In genomic region chr16:23124398-23124797, GRCm38 (mm10) we compare ENCODE assay signal across 25 mouse cellular contexts. TPM values are rescaled to one million over a fixed set of nuclear protein-coding genes. Genes with fewer than 3 reads are reported as not detected.
"Had no signal": no experiment of that assay in that cellular context is flagged by ENCODE, and none has a peak within 500 bp of the region (broad histone marks: within the 10 kb centered on the region; RNA-seq: fewer than 3 reads in every experiment).

No protein-coding gene starts in this region.

- DNase-seq: gastrocnemius, adult 2 months; gastrocnemius, postnatal 10 days; gastrocnemius, postnatal 25 days; heart, postnatal 10 days; heart, postnatal 4 days; kidney, adult 18-20 months; kidney, adult 8-10 months; kidney, postnatal 10 days; kidney, postnatal 25 days; kidney, postnatal 4 days; liver had no signal

- H3K4me3 ChIP-seq: gastrocnemius, adult 2 months; heart, embryonic 10.5 days; heart, embryonic 12.5 days; hindbrain, embryonic 10.5 days; hindbrain, embryonic 12.5 days; intestine, embryonic 15.5 days; layer of hippocampus, adult 2 months; left cerebral cortex, adult 2 months; limb, embryonic 10.5 days; limb, embryonic 12.5 days had no signal

RNA-seq across cellular contexts. Expression of gene Adipoq, which starts 21.9 kb away (rescaled TPM):
- polyA plus RNA-seq: heart, embryonic 16.5 days; hindbrain, embryonic 10.5 days; hindbrain, embryonic 12.5 days; hindbrain, embryonic 14.5 days; hindbrain, embryonic 16.5 days; intestine, embryonic 15.5 days; intestine, postnatal 0 days; kidney, embryonic 14.5 days; limb, embryonic 10.5 days; limb, embryonic 12.5 days had no signal
